Mouse (Mus musculus) megakaryocyte, adult 5-6 weeks (primary cell): ENCODE measurements around the gene Tbc1d19. TPM values are rescaled to one million over a fixed set of nuclear protein-coding genes. Genes with fewer than 3 reads are reported as not detected.

Source experiments
- ATAC-seq: 2 replicates; pipeline ENCODE4 v1.8.0; 2016; ENCODE audit warnings: mild to moderate bottlenecking, inconsistent platforms; ENCODE audit not compliant: poor library complexity, severe bottlenecking
- total RNA-seq, 2 experiments: library from RNA; stranded (forward) in 1 of 2; stranded (reverse) in 1 of 2; fragments of 153-499, 151-499 nt in 1 of 2; fragments of 221-1000, 200-1000 nt in 1 of 2; gene quantifications; 2 replicates each; pipeline versions ENCODE4 v1.2.3 to v1.2.4; 2015 to 2017

Gene Tbc1d19
- 6.2 and 9.1 TPM in 2 replicates for total RNA-seq (2015)
- total RNA-seq (2017) = 2.8 and 7.6 TPM in 2 replicates

GRCm38 (mm10) chr5:53809115-53809991 lies at the start of gene Tbc1d19:
TSS of gene Tbc1d19 (plus strand) at chr5:53809606.
- peak; percentile 96 for ATAC-seq

- ATAC-seq = no peak
Observed at GRCm38 (mm10) chr5:53759912-53760311, 49.5 kb upstream of the Tbc1d19 start.

GRCm38 (mm10) chr5:53760914-53761313 lies 48.5 kb upstream of the Tbc1d19 start:
- no peak for ATAC-seq

- no peak for ATAC-seq
Observed at GRCm38 (mm10) chr5:53761346-53761745, 48.1 kb upstream of the Tbc1d19 start.

- ATAC-seq = no peak
Observed at GRCm38 (mm10) chr5:53784818-53785520, 24.4 kb upstream of the Tbc1d19 start.

- no peak for ATAC-seq
Observed at GRCm38 (mm10) chr5:53801379-53801778, 8.0 kb upstream of the Tbc1d19 start.

- no peak for ATAC-seq
Observed at GRCm38 (mm10) chr5:53819711-53820110, 10.3 kb downstream of the Tbc1d19 start.

GRCm38 (mm10) chr5:53825886-53826285 lies 16.5 kb downstream of the Tbc1d19 start:
- ATAC-seq = peak; percentile 47; the same call in 1 of the 2 replicates

- no peak for ATAC-seq
Observed at GRCm38 (mm10) chr5:53834489-53834888, 25.1 kb downstream of the Tbc1d19 start.

- no peak for ATAC-seq
Observed at GRCm38 (mm10) chr5:53841256-53841655, 31.9 kb downstream of the Tbc1d19 start.

GRCm38 (mm10) chr5:53848294-53848942 lies 39.0 kb downstream of the Tbc1d19 start:
- ATAC-seq = no peak

- no peak for ATAC-seq
Observed at GRCm38 (mm10) chr5:53852574-53852973, 43.2 kb downstream of the Tbc1d19 start.

- no peak for ATAC-seq
Observed at GRCm38 (mm10) chr5:53854561-53854960, 45.2 kb downstream of the Tbc1d19 start.

- ATAC-seq = no peak
Observed at GRCm38 (mm10) chr5:53856011-53856410, 46.6 kb downstream of the Tbc1d19 start.

GRCm38 (mm10) chr5:53865146-53865545 lies 55.7 kb downstream of the Tbc1d19 start:
- ATAC-seq = no peak

- ATAC-seq = no peak
Observed at GRCm38 (mm10) chr5:53865991-53866390, 56.6 kb downstream of the Tbc1d19 start.

- ATAC-seq = peak; percentile 94
Observed at GRCm38 (mm10) chr5:53871665-53872312, 62.4 kb downstream of the Tbc1d19 start.

GRCm38 (mm10) chr5:53874966-53875365 lies 65.6 kb downstream of the Tbc1d19 start:
- ATAC-seq = no peak

- ATAC-seq = no peak
Observed at GRCm38 (mm10) chr5:53880724-53881123, 71.3 kb downstream of the Tbc1d19 start.

- no peak for ATAC-seq
Observed at GRCm38 (mm10) chr5:53881381-53881990, 72.1 kb downstream of the Tbc1d19 start.
